Mouse (Mus musculus) stomach, embryonic 15.5 days (tissue): ENCODE results near the gene Psma4. TPM values are rescaled to one million over a fixed set of nuclear protein-coding genes. Genes with fewer than 3 reads are reported as not detected.
"Not testable (repeated sequence)": the region's sequence is repeated elsewhere in the genome, so short reads cannot be mapped to it uniquely, and the experiment has no call there.

Experiments
- ATAC-seq: fragments of 200-750 bp; cut with Nextera tagmentation; 2 replicates; pipeline ENCODE4 v1.8.0; 2017; ENCODE audit warnings: low read depth, moderate number of reproducible peaks, moderate TSS enrichment; ENCODE audit not compliant: insufficient read depth, low FRiP score
- H3K27ac ChIP-seq: fragments of 300-500 bp; sonication (generic); 2 replicates; pipeline ENCODE4 v1.5.1; 2015; ENCODE audit warnings: mild to moderate bottlenecking, inconsistent platforms
- H3K27me3 ChIP-seq: fragments of 300-500 bp; sonication (generic); replicated peaks from 2 replicates; pipeline ENCODE4 v1.6.1; 2015; ENCODE audit warnings: inconsistent platforms
- H3K36me3 ChIP-seq: fragments of 300-500 bp; sonication (generic); 2 replicates; pipeline ENCODE4 v1.6.1; 2015; ENCODE audit warnings: inconsistent platforms
- H3K4me1 ChIP-seq: fragments of 300-500 bp; sonication (generic); 2 replicates; pipeline ENCODE4 v1.6.1; 2015; ENCODE audit warnings: inconsistent platforms
- H3K4me2 ChIP-seq: fragments of 300-500 bp; sonication (generic); 2 replicates; pipeline ENCODE4 v1.6.1; 2015; ENCODE audit warnings: mild to moderate bottlenecking, inconsistent platforms
- H3K4me3 ChIP-seq: fragments of 300-500 bp; sonication (generic); replicated peaks from 2 replicates; pipeline ENCODE4 v1.5.1; 2015; ENCODE audit warnings: inconsistent platforms
- H3K9ac ChIP-seq: fragments of 300-500 bp; sonication (generic); 2 replicates; pipeline ENCODE4 v1.6.1; 2015; ENCODE audit warnings: inconsistent platforms
- H3K9me3 ChIP-seq: fragments of 300-500 bp; sonication (generic); 2 replicates; pipeline ENCODE4 v1.6.1; 2016; ENCODE audit warnings: inconsistent platforms
- whole genome bisulfite sequencing: fragments of 180-500 bp; shearing (Covaris S2); methylation state at CpG from one replicate; pipeline ENCODE4 v1.1.7; 2015; 5-methylcytosine and 5-hydroxymethylcytosine counted together
- polyA plus RNA-seq: library from polyadenylated mRNA; unstranded; fragments of >200 nt; fragmentation: Nextera tagmentation; extraction: Ambion mirVana; gene quantifications from 2 replicates; pipeline ENCODE4 v1.2.1, GENCODE M21; 2015

The Psma4 gene
- polyA plus RNA-seq, 1 experiment from 2014 or later: 286 TPM

DNA sequence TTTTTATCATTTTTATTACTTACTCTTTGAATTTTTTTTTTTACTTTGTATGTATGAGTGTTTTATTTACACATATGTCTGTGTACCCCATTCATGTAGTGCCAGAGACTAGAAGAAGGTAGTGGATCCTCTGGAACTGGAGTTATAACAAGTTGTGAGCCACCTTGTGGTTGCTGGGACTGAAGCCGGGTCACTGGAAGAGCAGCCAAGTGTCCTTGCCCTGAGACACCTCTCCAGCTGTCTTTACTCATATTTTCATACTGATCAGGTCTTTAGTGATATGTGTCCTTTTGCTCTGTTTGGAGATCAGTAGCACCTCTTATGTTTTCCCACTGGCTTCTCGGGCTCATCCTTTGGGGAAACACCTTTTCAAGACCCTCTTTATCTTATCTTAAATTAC, 6.1 kb upstream of the Psma4 start:
- no peaks in the 10 kb centered on the region for H3K4me1 ChIP-seq
- no peaks in the 10 kb centered on the region for H3K27me3 ChIP-seq
- no peak overlapping the region for H3K9ac ChIP-seq
- no peaks in the 10 kb centered on the region for H3K36me3 ChIP-seq
- H3K4me3 ChIP-seq: no peak overlapping the region
- H3K27ac ChIP-seq: no peak overlapping the region
- no peaks in the 10 kb centered on the region for H3K9me3 ChIP-seq
- H3K4me2 ChIP-seq: no peak overlapping the region
- no peak for ATAC-seq
- WGBS: 65% methylated on average over 2 of the region's 2 CpGs

DNA sequence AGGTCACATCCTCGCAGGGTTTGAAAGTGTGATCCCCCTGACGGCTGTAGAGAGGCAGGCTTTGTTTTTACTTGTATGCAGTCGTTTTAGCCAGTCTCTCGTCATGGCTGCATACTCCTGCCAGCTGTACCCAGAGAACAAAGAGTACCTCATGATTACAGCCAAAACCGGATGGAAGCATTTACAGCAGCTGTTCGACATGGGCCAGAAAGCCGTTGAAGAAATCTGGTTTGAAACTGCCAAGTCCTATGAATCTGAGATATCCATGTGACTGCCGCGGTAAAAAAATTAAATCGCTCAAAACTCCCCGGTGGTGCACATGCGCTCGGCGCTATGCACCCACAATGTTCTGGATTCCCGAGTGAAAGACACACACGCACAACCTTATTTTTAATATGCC, 4.3 kb upstream of the Psma4 start:
- Histone ChIP-seq H3K4me3 (no peak overlapping the region), H3K4me1 (no peaks in the 10 kb centered on the region), H3K27me3 (no peaks in the 10 kb centered on the region), H3K9me3 (no peaks in the 10 kb centered on the region), H3K9ac (no peak overlapping the region), H3K36me3 (no peaks in the 10 kb centered on the region), H3K4me2 (no peak overlapping the region), H3K27ac (no peak overlapping the region)
- ATAC-seq: no peak
- WGBS: 64% methylated on average over 16 of the region's 16 CpGs

DNA sequence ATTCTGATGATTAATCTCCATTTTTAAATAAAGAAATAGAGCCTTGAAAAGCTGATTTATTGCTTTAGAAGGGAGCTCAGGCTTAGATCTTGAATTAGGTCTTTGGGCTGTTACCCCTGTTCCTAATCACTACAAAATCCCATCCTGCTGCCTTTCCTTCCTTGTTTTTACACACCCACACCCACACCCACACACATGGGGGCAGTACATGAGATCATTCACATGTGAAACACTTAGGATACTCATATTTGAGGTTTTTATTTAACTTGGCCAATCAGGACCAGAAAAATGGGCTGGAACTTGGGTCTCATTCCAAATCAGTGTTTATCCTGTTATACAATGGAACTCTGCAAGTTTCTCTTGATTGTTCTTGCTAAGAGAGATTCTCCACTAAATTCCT, 1.1 kb upstream of the Psma4 start:
- Histone ChIP-seq H3K36me3 (0 out of 2 replicates have a peak, but pooled peaks cover 12% of the 10 kb centered on the region), H3K4me3 (no peak overlapping the region), H3K27ac (no peak overlapping the region), H3K27me3 (no peaks in the 10 kb centered on the region), H3K9ac (no peak overlapping the region), H3K4me2 (no peak overlapping the region), H3K9me3 (no peaks in the 10 kb centered on the region), H3K4me1 (0 out of 2 replicates have a peak, but pooled peaks cover 9% of the 10 kb centered on the region)
- ATAC-seq: no peak

DNA sequence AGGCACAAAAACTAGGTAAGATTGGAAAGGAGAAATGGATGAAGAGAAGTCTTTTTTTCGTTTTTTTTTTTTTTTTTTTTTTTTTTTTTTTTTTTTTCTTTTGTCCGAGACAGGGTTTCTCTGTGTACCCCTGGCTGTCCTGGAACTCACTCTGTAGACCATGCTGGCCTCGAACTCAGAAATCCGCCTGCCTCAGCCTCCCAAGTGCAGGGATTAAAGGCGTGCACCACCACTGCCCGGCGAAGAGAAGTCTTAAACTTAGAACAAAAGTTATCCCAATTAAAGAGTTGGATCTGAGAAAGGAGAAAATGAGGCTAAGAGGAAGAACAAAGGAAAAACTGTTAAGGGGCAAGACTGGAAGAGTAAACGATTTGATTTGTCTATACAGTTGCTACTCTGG, 428 bp upstream of the Psma4 start:
- H3K4me2 ChIP-seq: peak overlapping the region; percentile 67
- ATAC-seq, H3K9me3 ChIP-seq, H3K9ac ChIP-seq, H3K4me1 ChIP-seq, H3K27me3 ChIP-seq: not testable (repeated sequence)
- peaks cover 14% of the 10 kb centered on the region for H3K36me3 ChIP-seq
- peak overlapping the region; percentile 93 for H3K27ac ChIP-seq
- peak overlapping the region; percentile 77 for H3K4me3 ChIP-seq
- 39% methylated on average over 8 of the region's 8 CpGs for WGBS

DNA sequence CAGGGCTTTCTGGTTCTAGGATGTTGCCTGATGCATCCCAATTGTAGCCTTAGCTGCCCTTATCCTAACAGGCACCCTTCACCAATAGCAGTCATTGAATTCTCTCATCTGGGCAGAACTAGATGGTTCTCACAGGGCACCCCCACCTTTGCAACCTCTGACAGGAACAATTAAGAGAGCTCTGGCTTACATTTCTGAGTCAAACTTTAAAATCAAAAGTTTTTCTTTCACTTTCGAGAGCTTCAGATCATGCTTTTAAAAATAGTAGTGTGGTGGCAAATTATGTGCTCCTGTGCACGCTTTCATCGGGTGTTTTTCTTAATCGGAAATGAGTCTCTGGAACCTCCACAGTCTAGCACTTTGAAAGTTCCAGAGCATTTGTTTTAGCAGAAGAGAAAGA, 10.5 kb downstream of the Psma4 start:
- ATAC-seq: no peak
- WGBS: 93% methylated on average over 4 of the region's 4 CpGs

DNA sequence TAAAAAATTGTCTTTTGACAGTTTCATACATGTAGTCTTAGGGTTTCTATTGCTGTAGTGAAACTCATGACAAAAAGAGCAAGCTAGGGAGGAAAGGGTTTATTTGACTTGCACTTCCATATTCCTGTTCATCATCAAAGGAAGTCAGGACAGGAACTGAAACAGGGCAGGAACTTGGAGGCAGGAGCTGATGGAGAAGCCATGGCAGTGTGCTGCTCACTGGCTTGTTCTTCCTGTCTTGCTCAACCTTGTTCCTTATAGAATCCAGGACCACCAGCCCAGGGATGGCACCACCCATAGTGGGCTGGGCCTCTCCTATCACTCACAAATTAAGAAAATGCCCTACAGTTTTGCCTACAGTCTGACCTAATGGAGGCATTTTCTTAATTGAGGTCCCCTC, 13.1 kb downstream of the Psma4 start:
- no peak overlapping the region for H3K9ac ChIP-seq
- ATAC-seq: no peak
- no peaks in the 10 kb centered on the region for H3K27me3 ChIP-seq
- H3K36me3 ChIP-seq: no peaks in the 10 kb centered on the region; the same call in 1 of the 2 replicates
- no peaks in the 10 kb centered on the region for H3K4me1 ChIP-seq
- no peak overlapping the region for H3K4me3 ChIP-seq
- H3K4me2 ChIP-seq: no peak overlapping the region
- no peaks in the 10 kb centered on the region for H3K9me3 ChIP-seq
- no peak overlapping the region for H3K27ac ChIP-seq

More for the DNA sequence above, 10.5 kb downstream of the Psma4 start:
- no peak overlapping the region for H3K4me3 ChIP-seq
- no peak overlapping the region for H3K9ac ChIP-seq
- peaks cover 18% of the 10 kb centered on the region for H3K36me3 ChIP-seq
- H3K4me2 ChIP-seq: no peak overlapping the region
- no peaks in the 10 kb centered on the region for H3K9me3 ChIP-seq
- no peak overlapping the region for H3K27ac ChIP-seq
- no peaks in the 10 kb centered on the region for H3K27me3 ChIP-seq
- H3K4me1 ChIP-seq: no peaks in the 10 kb centered on the region

DNA sequence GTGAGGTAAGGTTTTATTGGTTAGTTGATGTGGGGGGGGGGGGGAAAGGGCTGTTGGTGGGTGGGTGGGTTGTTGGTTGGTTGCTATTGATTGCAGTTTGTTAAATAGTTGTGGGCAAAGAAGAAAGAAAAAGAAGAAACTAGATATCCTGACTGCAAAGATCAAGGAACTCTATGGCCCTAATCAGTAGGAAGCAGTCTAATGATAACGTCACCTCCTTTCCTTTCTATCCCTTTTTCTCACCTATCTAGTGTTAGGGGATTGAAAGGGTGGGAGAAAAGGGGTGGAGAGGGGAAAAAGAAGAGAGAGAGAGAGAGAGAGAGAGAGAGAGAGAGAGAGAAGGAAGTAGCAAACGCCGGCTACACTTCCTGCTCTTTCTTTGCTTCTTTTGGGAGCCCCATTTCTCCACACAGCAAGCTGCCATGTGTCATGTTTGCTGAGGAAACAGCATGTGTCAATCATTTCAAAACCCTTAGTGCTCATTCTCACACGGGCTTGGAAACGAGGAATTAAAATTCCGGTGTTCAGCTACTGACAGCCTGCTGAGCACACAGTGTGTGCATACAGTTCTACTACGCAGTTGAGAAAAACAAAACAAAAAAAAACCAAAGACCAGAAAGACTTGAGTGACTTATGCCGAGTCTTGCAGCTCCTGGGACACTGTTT, 19.5 kb downstream of the Psma4 start:
- H3K4me2 ChIP-seq: no peak overlapping the region
- no peaks in the 10 kb centered on the region for H3K9me3 ChIP-seq
- H3K36me3 ChIP-seq: no peaks in the 10 kb centered on the region
- no peak overlapping the region for H3K27ac ChIP-seq
- H3K4me3 ChIP-seq: no peak overlapping the region
- ATAC-seq: no peak
- WGBS: 54% methylated on average over 8 of the region's 8 CpGs
- no peaks in the 10 kb centered on the region for H3K4me1 ChIP-seq
- H3K9ac ChIP-seq: no peak overlapping the region
- no peaks in the 10 kb centered on the region for H3K27me3 ChIP-seq

DNA sequence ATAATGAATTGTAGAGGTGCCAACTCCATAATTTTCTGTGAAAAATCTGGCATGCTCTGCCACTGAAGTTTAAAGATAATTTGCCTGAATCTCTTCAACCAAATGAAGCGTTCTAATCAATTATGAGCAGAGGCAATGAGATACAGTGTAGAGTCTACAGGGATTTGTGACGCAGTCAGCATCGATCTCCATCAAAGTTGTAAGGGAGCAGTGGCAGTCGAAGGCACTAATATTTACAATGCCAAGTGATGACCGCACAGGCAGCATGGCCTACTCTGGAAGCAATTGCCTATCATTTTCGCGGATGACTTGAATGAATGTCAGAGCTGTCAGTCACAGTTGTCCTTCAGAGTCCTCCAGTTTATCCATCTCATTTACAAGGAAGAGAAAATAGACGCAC, 30.1 kb downstream of the Psma4 start, which contains the start of gene Chrna5:
Gene Chrna5, plus strand, starts transcription at position 207 of the 400 bp plus-strand sequence.
- Histone ChIP-seq H3K4me2 (peak within 1 kb of the TSS; percentile 98), H3K27me3 (peaks cover 33% of the 10 kb centered on the region), H3K4me3 (peak within 1 kb of the TSS; percentile 63), H3K9ac (0 out of 2 replicates have a peak within 1 kb of the TSS, but pooled peaks have one; percentile 11), H3K27ac (no peak within 1 kb of the TSS), H3K36me3 (no peaks in the 10 kb centered on the region), H3K4me1 (0 out of 2 replicates have a peak, but pooled peaks cover 2% of the 10 kb centered on the region), H3K9me3 (no peaks in the 10 kb centered on the region)
- 66% methylated on average over 8 of the region's 8 CpGs for WGBS
- no peak for ATAC-seq

DNA sequence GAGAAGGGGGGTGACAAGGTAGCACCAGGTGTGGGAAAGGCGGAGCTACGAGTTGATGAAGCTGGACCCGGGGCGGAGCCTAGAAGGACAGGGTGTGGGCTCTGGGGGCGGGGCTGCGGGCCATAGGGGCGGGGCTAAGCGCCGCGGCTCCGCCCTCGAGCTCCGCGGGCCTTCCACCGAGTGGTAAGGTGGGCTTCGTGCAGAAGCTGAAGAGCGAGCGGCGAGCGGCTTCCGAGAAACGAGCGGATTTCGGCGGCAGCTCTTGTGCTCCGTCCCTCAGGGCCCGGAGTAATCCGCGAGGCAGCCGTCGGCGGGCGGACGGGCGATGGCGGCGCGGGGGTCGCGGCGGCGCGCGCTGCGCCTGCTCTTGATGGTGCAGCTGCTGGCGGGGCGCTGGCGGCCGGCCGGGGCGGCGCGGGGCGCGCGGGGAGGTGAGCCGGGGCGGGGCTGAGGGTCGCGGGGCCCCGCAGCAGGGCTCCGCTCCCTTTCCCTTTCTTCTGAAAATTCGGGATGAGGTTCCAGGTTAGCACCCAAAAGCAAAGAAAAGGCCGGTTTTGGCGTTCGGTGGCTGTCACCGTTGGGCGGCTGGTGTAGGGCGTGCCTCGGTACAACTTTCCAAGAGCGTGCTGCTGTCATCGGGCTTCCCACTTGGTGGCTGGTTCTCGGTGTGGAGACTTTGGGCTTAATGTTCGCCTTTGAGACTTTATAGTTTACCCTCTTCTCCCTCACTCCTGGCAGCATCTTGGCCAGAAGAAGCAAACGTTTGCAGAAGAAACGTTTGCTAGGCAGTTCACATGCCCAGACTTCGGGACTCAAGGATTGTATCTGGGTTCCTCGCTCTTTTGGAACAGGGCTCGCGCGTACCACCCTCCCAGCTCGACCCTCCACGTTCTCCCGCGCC, 31.0 kb downstream of the Psma4 start:
- peak; percentile 79 for ATAC-seq
- no peak overlapping the region for H3K27ac ChIP-seq
- peak overlapping the region; percentile 63 for H3K4me3 ChIP-seq
- no peaks in the 10 kb centered on the region for H3K9me3 ChIP-seq
- no peaks in the 10 kb centered on the region for H3K36me3 ChIP-seq
- 0 out of 2 replicates have a peak overlapping the region, but pooled peaks have one; percentile 11 for H3K9ac ChIP-seq
- peak overlapping the region; percentile 98 for H3K4me2 ChIP-seq
- 0 out of 2 replicates have a peak, but pooled peaks cover 2% of the 10 kb centered on the region for H3K4me1 ChIP-seq
- WGBS: under 1% methylated on average over 85 of the region's 85 CpGs
- H3K27me3 ChIP-seq: peaks cover 33% of the 10 kb centered on the region

DNA sequence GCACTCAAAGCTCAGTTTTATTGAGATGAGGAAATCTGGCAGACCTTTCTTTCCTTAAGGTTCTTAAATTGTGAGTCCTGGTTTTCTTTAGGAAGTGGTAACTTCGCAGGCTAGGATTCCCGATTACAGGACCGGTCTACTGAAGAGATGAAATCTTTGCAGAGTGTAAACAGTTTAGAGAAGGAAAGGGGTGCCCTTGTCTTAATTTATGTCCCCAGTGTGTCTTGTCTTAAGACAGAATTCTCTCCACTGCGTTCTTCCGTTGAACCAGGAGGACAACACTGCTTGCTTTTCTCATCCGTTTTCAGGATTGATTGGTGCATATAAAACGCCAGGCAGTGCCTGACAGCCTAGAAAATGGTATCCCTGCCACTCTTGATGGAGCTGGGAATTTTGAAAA, 31.8 kb downstream of the Psma4 start:
- Histone ChIP-seq H3K4me2 (peak overlapping the region; percentile 98; the same call in 1 of the 2 replicates), H3K9me3 (no peaks in the 10 kb centered on the region), H3K4me1 (0 out of 2 replicates have a peak, but pooled peaks cover 2% of the 10 kb centered on the region), H3K27ac (no peak overlapping the region), H3K9ac (no peak overlapping the region), H3K4me3 (peak overlapping the region; percentile 63), H3K27me3 (peaks cover 33% of the 10 kb centered on the region), H3K36me3 (no peaks in the 10 kb centered on the region)
- 9% methylated on average over 7 of the region's 7 CpGs for WGBS
- no peak for ATAC-seq

DNA sequence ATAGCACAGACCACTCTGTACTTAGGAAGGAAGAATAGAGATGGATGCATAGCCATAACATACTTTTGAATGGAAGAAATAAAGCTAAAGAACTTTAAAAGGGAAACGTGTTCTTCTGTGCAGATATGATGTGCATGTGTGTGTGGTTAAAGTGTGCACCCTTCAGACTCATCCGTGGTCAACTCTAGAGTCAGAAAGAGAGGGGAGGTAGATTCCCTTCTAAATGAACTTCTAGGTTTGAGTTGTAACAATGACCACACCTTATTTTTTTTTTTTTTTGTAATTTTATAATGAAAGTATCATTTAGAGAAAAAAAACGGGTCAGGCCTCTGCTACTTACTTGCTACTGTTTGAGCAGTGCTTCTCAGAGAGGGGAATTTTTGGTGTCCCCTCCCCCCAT, 39.8 kb downstream of the Psma4 start:
- no peak overlapping the region for H3K4me3 ChIP-seq
- H3K36me3 ChIP-seq: no peaks in the 10 kb centered on the region
- no peaks in the 10 kb centered on the region for H3K4me1 ChIP-seq
- no peaks in the 10 kb centered on the region for H3K9me3 ChIP-seq
- H3K27ac ChIP-seq: no peak overlapping the region
- no peak for ATAC-seq
- 73% methylated on average over 3 of the region's 3 CpGs for WGBS
- H3K27me3 ChIP-seq: no peaks in the 10 kb centered on the region
- no peak overlapping the region for H3K9ac ChIP-seq
- H3K4me2 ChIP-seq: no peak overlapping the region

DNA sequence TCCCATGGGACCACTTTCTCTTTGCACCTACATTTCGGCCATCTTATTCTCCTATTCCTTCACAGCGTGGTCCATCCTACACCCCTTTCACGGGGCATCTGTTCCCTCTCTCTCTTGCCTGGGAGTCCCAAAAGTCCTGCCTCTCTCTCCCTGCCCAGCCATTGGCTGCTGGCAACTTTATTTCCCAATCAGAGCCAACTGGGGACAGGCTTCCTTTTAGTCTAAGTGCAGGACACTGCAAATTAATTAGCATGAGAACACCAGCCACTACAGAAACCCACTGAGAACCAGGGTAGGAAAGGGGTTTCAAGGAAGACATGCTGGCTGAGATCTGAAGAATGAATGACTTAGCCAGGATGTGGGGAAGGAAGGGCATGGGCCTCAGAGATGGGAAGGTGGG, 43.8 kb downstream of the Psma4 start:
- H3K4me1 ChIP-seq: no peaks in the 10 kb centered on the region
- no peaks in the 10 kb centered on the region for H3K27me3 ChIP-seq
- H3K36me3 ChIP-seq: no peaks in the 10 kb centered on the region
- no peak overlapping the region for H3K4me2 ChIP-seq
- ATAC-seq: no peak
- 63% methylated on average over 3 of the region's 3 CpGs for WGBS
- no peak overlapping the region for H3K27ac ChIP-seq
- H3K9me3 ChIP-seq: no peaks in the 10 kb centered on the region
- H3K4me3 ChIP-seq: no peak overlapping the region
- H3K9ac ChIP-seq: no peak overlapping the region
